Mouse (Mus musculus): Measurements from ENCODE around the gene Brd7. TPM values are rescaled to one million over a fixed set of nuclear protein-coding genes. Genes with fewer than 3 reads are reported as not detected.

Brd7 gene
- polyA plus RNA-seq, 1 experiment = 28.5 TPM

- DNase-seq = no peak
- Histone ChIP-seq H3K4me3 (replicated peaks; ENCODE audit: extremely low read depth, low read depth, low read length) (no peak overlapping the region), H3K4me1 (ENCODE audit: control insufficient read depth, insufficient read depth, low read length) (no peaks in the 10 kb centered on the region; the same call in 1 of the 2 replicates)
- TF ChIP-seq CTCF (IDR thresholded peaks at IDR 0.05; ENCODE audit: insufficient read depth, low read length) (no peak), POLR2A (IDR thresholded peaks at IDR 0.05; ENCODE audit: borderline replicate concordance, extremely low read depth, low read depth, low read length) (no peak)
- WGBS = 75% methylated on average over 13 of the region's 13 CpGs
These were observed 71.4 kb downstream of the Brd7 start for GRCm38 (mm10) chr8:88290326-88291304.

- no peak for TF ChIP-seq CTCF (IDR thresholded peaks at IDR 0.05; ENCODE audit: insufficient read depth, low read length)
- Histone ChIP-seq H3K4me1 (ENCODE audit: control insufficient read depth, insufficient read depth, low read length) (peaks cover 2% of the 10 kb centered on the region; the same call in 1 of the 2 replicates), H3K4me3 (replicated peaks; ENCODE audit: extremely low read depth, low read depth, low read length) (no peak overlapping the region)
- DNase-seq = no peak
- 79% methylated on average over 1 of the region's 1 CpGs for WGBS
These were observed 72.1 kb downstream of the Brd7 start for GRCm38 (mm10) chr8:88289901-88290300.

GRCm38 (mm10) chr8:88288622-88289242, 73.3 kb downstream of the Brd7 start:
- 70% methylated on average over 12 of the region's 12 CpGs for WGBS
- TF ChIP-seq CTCF (IDR thresholded peaks at IDR 0.05; ENCODE audit: insufficient read depth, low read length) (no peak), POLR2A (IDR thresholded peaks at IDR 0.05; ENCODE audit: borderline replicate concordance, extremely low read depth, low read depth, low read length) (no peak)
- H3K4me3 ChIP-seq (replicated peaks; ENCODE audit: extremely low read depth, low read depth, low read length) = peak overlapping the region; percentile 41
- DNase-seq = no peak
- H3K4me1 ChIP-seq (ENCODE audit: control insufficient read depth, insufficient read depth, low read length) = peaks cover 2% of the 10 kb centered on the region; the same call in 1 of the 2 replicates

GRCm38 (mm10) chr8:88286421-88286960, 75.5 kb downstream of the Brd7 start:
- TF ChIP-seq POLR2A (IDR thresholded peaks at IDR 0.05; ENCODE audit: borderline replicate concordance, extremely low read depth, low read depth, low read length) (no peak), CTCF (IDR thresholded peaks at IDR 0.05; ENCODE audit: insufficient read depth, low read length) (no peak)
- H3K4me3 ChIP-seq (replicated peaks; ENCODE audit: extremely low read depth, low read depth, low read length) = no peak overlapping the region
- 53% methylated on average over 14 of the region's 14 CpGs for WGBS
- DNase-seq = no peak
- H3K4me1 ChIP-seq (ENCODE audit: control insufficient read depth, insufficient read depth, low read length) = peaks cover 4% of the 10 kb centered on the region

GRCm38 (mm10) chr8:88285469-88286356, 76.3 kb downstream of the Brd7 start:
- Histone ChIP-seq H3K4me1 (ENCODE audit: control insufficient read depth, insufficient read depth, low read length) (peaks cover 8% of the 10 kb centered on the region), H3K4me3 (replicated peaks; ENCODE audit: extremely low read depth, low read depth, low read length) (no peak overlapping the region)
- WGBS = 87% methylated on average over 8 of the region's 8 CpGs
- DNase-seq = no peak
- TF ChIP-seq POLR2A (IDR thresholded peaks at IDR 0.05; ENCODE audit: borderline replicate concordance, extremely low read depth, low read depth, low read length) (no peak), CTCF (IDR thresholded peaks at IDR 0.05; ENCODE audit: insufficient read depth, low read length) (peak; percentile 28; the same call in 1 of the 2 replicates)

GRCm38 (mm10) chr8:88284738-88285137, 77.3 kb downstream of the Brd7 start:
- H3K4me1 ChIP-seq (ENCODE audit: control insufficient read depth, insufficient read depth, low read length) = peaks cover 8% of the 10 kb centered on the region
- 59% methylated on average over 7 of the region's 7 CpGs for WGBS
- no peak for TF ChIP-seq POLR2A (IDR thresholded peaks at IDR 0.05; ENCODE audit: borderline replicate concordance, extremely low read depth, low read depth, low read length)
- TF ChIP-seq CTCF (IDR thresholded peaks at IDR 0.05; ENCODE audit: insufficient read depth, low read length) = no peak
- H3K4me3 ChIP-seq (replicated peaks; ENCODE audit: extremely low read depth, low read depth, low read length) = no peak overlapping the region
- no peak for DNase-seq

- no peak for DNase-seq
- Histone ChIP-seq H3K4me1 (ENCODE audit: control insufficient read depth, insufficient read depth, low read length) (peaks cover 13% of the 10 kb centered on the region), H3K4me3 (replicated peaks; ENCODE audit: extremely low read depth, low read depth, low read length) (no peak overlapping the region)
- no peak for TF ChIP-seq CTCF (IDR thresholded peaks at IDR 0.05; ENCODE audit: insufficient read depth, low read length)
- TF ChIP-seq POLR2A (IDR thresholded peaks at IDR 0.05; ENCODE audit: borderline replicate concordance, extremely low read depth, low read depth, low read length) = no peak
- WGBS = 72% methylated on average over 13 of the region's 13 CpGs
These were observed 78.5 kb downstream of the Brd7 start for GRCm38 (mm10) chr8:88283243-88284115.

- Histone ChIP-seq H3K4me3 (replicated peaks; ENCODE audit: extremely low read depth, low read depth, low read length) (no peak overlapping the region), H3K4me1 (ENCODE audit: control insufficient read depth, insufficient read depth, low read length) (peaks cover 13% of the 10 kb centered on the region)
- TF ChIP-seq CTCF (IDR thresholded peaks at IDR 0.05; ENCODE audit: insufficient read depth, low read length) (no peak), POLR2A (IDR thresholded peaks at IDR 0.05; ENCODE audit: borderline replicate concordance, extremely low read depth, low read depth, low read length) (no peak)
- DNase-seq = peak; percentile 65
- 24% methylated on average over 8 of the region's 8 CpGs for whole genome bisulfite sequencing
These were observed 79.3 kb downstream of the Brd7 start for GRCm38 (mm10) chr8:88282684-88283083.

Other genes starting within 250 kb of the Brd7 start
- gene Cnep1r1, start 243.4 kb downstream of the Brd7 start, polyA plus RNA-seq (2012; rRNA removed) = 11.4 and 19.0 TPM in 2 replicates
- gene Heatr3, start 224.3 kb downstream of the Brd7 start, polyA plus RNA-seq (2012; rRNA removed) = 9.3 and 12.2 TPM in 2 replicates
- gene Tent4b, start 163.0 kb downstream of the Brd7 start, polyA plus RNA-seq (2012; rRNA removed) = 16.5 and 22.9 TPM in 2 replicates
- gene Adcy7, start 89.8 kb downstream of the Brd7 start, polyA plus RNA-seq (2012; rRNA removed) = 57.0 and 60.0 TPM in 2 replicates
- 143 and 171 TPM in 2 replicates for gene Nkd1, start 159.2 kb upstream of the Brd7 start, polyA plus RNA-seq (2012; rRNA removed)